Mouse (Mus musculus) frontal cortex, postnatal 14 days (tissue): ENCODE results near the gene Gm10772.
"Not testable (repeated sequence)": the region's sequence is repeated elsewhere in the genome, so short reads cannot be mapped to it uniquely, and the experiment has no call there.

Source experiments
- DNase-seq, 2 experiments: peaks; one replicate each; pipeline ENCODE4 v3.0.0; 2022; ENCODE audit warnings: low spot score in 2 of 2

Gene Gm10772

GRCm38 (mm10) chr13:66227473-66227872, at the start of gene Gm10772:
Gene Gm10772 (minus strand): TSS chr13:66227573.
- not testable (repeated sequence) for DNase-seq

- DNase-seq, result not testable (repeated sequence)
Measured at GRCm38 (mm10) chr13:66263914-66264313, 36.5 kb upstream of the Gm10772 start.

- not testable (repeated sequence) for DNase-seq
Measured at GRCm38 (mm10) chr13:66263141-66263540, 35.8 kb upstream of the Gm10772 start.

- no peak for DNase-seq
Measured at GRCm38 (mm10) chr13:66214349-66214748, 13.0 kb downstream of the Gm10772 start.

GRCm38 (mm10) chr13:66213811-66214210, 13.6 kb downstream of the Gm10772 start:
- DNase-seq, result not testable (repeated sequence)

GRCm38 (mm10) chr13:66179172-66179571, 48.2 kb downstream of the Gm10772 start:
- not testable (repeated sequence) for DNase-seq
